Mouse (Mus musculus) lung, embryonic 15.5 days (tissue): ENCODE measurements at regions not wholly inside any gene's neighbourhood (a gene's known extent, or its start where the extent isn't known, plus 50 kb on each side); places are given as distances from the start of the nearest gene placed in this dataset.

ENCODE experiments used
- ATAC-seq: fragments of 200-750 bp; cut with Nextera tagmentation; 2 replicates; pipeline ENCODE4 v1.8.0; 2017; ENCODE audit warnings: moderate number of reproducible peaks, borderline replicate concordance; ENCODE audit not compliant: low FRiP score, low TSS enrichment; ENCODE audit errors: extremely low read depth
- H3K27ac ChIP-seq: fragments of 300-500 bp; sonication (generic); 2 replicates; pipeline ENCODE4 v1.5.1; 2015; ENCODE audit warnings: moderate library complexity, mild to moderate bottlenecking, inconsistent platforms
- H3K27me3 ChIP-seq: fragments of 300-500 bp; sonication (generic); 2 replicates; pipeline ENCODE4 v1.6.1; 2015; ENCODE audit warnings: inconsistent platforms
- H3K36me3 ChIP-seq: fragments of 300-500 bp; sonication (generic); 2 replicates; pipeline ENCODE4 v1.6.1; 2015; ENCODE audit warnings: inconsistent platforms
- H3K4me1 ChIP-seq: fragments of 300-500 bp; sonication (generic); 2 replicates; pipeline ENCODE4 v1.6.1; 2015; ENCODE audit warnings: inconsistent platforms
- H3K4me2 ChIP-seq: fragments of 300-500 bp; sonication (generic); 2 replicates; pipeline ENCODE4 v1.6.1; 2015; ENCODE audit warnings: inconsistent platforms, mild to moderate bottlenecking, moderate library complexity
- H3K4me3 ChIP-seq: fragments of 300-500 bp; sonication (generic); 2 replicates; pipeline ENCODE4 v1.5.1; 2015; ENCODE audit warnings: mild to moderate bottlenecking, inconsistent platforms
- H3K9ac ChIP-seq: fragments of 300-500 bp; sonication (generic); 2 replicates; pipeline ENCODE4 v1.6.1; 2015; ENCODE audit warnings: inconsistent platforms
- H3K9me3 ChIP-seq: fragments of 300-500 bp; sonication (generic); 2 replicates; pipeline ENCODE4 v1.6.1; 2016; ENCODE audit warnings: inconsistent platforms
- WGBS: fragments of 180-500 bp; shearing (Covaris S2); methylation state at CpG from one replicate; pipeline ENCODE4 v1.1.7; 2015; 5-methylcytosine and 5-hydroxymethylcytosine counted together

GRCm38 (mm10) chr16:31508981-31509380 lies 86.9 kb downstream of the Bdh1 start:
- H3K27ac ChIP-seq = peak overlapping the region; percentile 88
- WGBS = under 1% methylated on average over 18 of the region's 18 CpGs

DNA sequence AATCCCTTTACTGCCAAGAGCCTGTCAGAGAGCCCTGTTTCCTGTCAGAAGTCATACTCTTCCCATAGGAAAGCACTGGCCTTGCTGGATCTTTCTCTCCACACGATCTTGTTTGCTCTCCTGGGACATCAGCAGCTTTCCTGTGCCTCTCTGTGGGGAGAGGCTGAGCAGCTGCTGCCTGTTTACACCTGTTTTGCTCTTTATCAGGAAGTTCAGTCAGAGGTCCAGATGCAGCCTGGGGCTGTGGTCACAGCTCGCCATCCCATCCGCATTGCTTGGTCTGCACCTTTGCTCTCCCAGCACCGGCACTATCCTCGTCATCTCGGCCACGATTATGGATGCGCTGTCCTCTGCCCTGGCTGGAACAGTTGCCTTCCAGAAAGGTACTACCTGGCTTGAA lies 88.0 kb downstream of the Bdh1 start:
- Histone ChIP-seq H3K4me1 (peaks cover 35% of the 10 kb centered on the region), H3K4me2 (no peak overlapping the region), H3K27ac (no peak overlapping the region), H3K4me3 (no peak overlapping the region), H3K36me3 (no peaks in the 10 kb centered on the region), H3K9me3 (no peaks in the 10 kb centered on the region), H3K27me3 (no peaks in the 10 kb centered on the region), H3K9ac (no peak overlapping the region)
- whole genome bisulfite sequencing = 64% methylated on average over 8 of the region's 8 CpGs
- no peak for ATAC-seq

More at GRCm38 (mm10) chr16:31508981-31509380, 86.9 kb downstream of the Bdh1 start:
- peaks cover 35% of the 10 kb centered on the region for H3K4me1 ChIP-seq
- no peaks in the 10 kb centered on the region for H3K27me3 ChIP-seq
- peak overlapping the region; percentile 21; the same call in 1 of the 2 replicates for H3K4me3 ChIP-seq
- peak overlapping the region; percentile 53 for H3K4me2 ChIP-seq
- no peaks in the 10 kb centered on the region for H3K36me3 ChIP-seq
- peak; percentile 82 for ATAC-seq
- no peaks in the 10 kb centered on the region for H3K9me3 ChIP-seq
- peak overlapping the region; percentile 29; the same call in 1 of the 2 replicates for H3K9ac ChIP-seq

- 79% methylated on average over 3 of the region's 3 CpGs for WGBS
- Histone ChIP-seq H3K27ac (no peak overlapping the region), H3K4me2 (no peak overlapping the region), H3K9me3 (no peaks in the 10 kb centered on the region), H3K27me3 (no peaks in the 10 kb centered on the region), H3K9ac (no peak overlapping the region), H3K36me3 (no peaks in the 10 kb centered on the region), H3K4me3 (no peak overlapping the region), H3K4me1 (no peaks in the 10 kb centered on the region)
- no peak for ATAC-seq
These were observed 96.7 kb downstream of the Bdh1 start for GRCm38 (mm10) chr16:31518816-31519215.

DNA sequence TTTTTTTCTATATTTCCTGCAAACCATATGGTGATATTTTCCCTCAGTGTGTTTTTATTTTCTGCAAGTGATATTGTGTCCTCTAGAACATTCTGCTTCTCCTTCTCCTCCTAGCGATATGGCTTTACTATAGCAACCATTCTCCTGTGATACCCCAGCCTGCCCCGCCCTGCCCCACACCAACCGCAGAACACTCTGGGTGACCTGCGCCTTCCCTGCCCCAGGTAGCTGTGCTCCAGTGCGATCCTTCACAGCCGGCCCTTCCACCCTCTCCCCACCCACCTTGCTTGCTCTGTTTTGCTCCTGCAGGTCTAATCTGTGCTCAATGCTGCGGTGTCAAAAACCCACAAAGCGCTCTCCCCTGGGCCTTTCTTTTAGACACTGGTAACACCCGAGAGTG lies 98.0 kb downstream of the Bdh1 start:
- Histone ChIP-seq H3K9me3 (no peaks in the 10 kb centered on the region), H3K4me1 (no peaks in the 10 kb centered on the region), H3K9ac (no peak overlapping the region), H3K27ac (no peak overlapping the region), H3K36me3 (no peaks in the 10 kb centered on the region), H3K27me3 (no peaks in the 10 kb centered on the region), H3K4me3 (no peak overlapping the region), H3K4me2 (no peak overlapping the region)
- WGBS = 71% methylated on average over 9 of the region's 9 CpGs
- ATAC-seq = no peak

- Histone ChIP-seq H3K9ac (no peak overlapping the region), H3K4me2 (no peak overlapping the region), H3K27ac (no peak overlapping the region), H3K9me3 (no peaks in the 10 kb centered on the region), H3K27me3 (no peaks in the 10 kb centered on the region), H3K4me1 (peaks cover 2% of the 10 kb centered on the region; the same call in 1 of the 2 replicates), H3K4me3 (no peak overlapping the region), H3K36me3 (no peaks in the 10 kb centered on the region)
- ATAC-seq = no peak
- WGBS = 66% methylated on average over 6 of the region's 6 CpGs
These were observed 99.7 kb downstream of the Bdh1 start for GRCm38 (mm10) chr16:31521786-31522185.

GRCm38 (mm10) chr16:31526711-31527344 lies 104.7 kb downstream of the Bdh1 start:
- Histone ChIP-seq H3K4me1 (peaks cover 5% of the 10 kb centered on the region; the same call in 1 of the 2 replicates), H3K4me3 (no peak overlapping the region), H3K4me2 (no peak overlapping the region), H3K27ac (no peak overlapping the region), H3K9ac (no peak overlapping the region), H3K27me3 (no peaks in the 10 kb centered on the region), H3K36me3 (no peaks in the 10 kb centered on the region), H3K9me3 (no peaks in the 10 kb centered on the region)
- WGBS = 54% methylated on average over 10 of the region's 10 CpGs
- no peak for ATAC-seq

GRCm38 (mm10) chr16:31528596-31529283 lies 106.7 kb downstream of the Bdh1 start:
- no peak overlapping the region for H3K9ac ChIP-seq
- no peak for ATAC-seq
- H3K4me3 ChIP-seq = no peak overlapping the region
- no peak overlapping the region for H3K4me2 ChIP-seq
- peaks cover 14% of the 10 kb centered on the region for H3K4me1 ChIP-seq
- H3K36me3 ChIP-seq = no peaks in the 10 kb centered on the region
- no peak overlapping the region for H3K27ac ChIP-seq
- H3K27me3 ChIP-seq = no peaks in the 10 kb centered on the region
- H3K9me3 ChIP-seq = no peaks in the 10 kb centered on the region
- WGBS = 65% methylated on average over 11 of the region's 11 CpGs

GRCm38 (mm10) chr16:31529284-31529958 lies 107.3 kb downstream of the Bdh1 start:
- no peak for ATAC-seq
- WGBS = 84% methylated on average over 13 of the region's 13 CpGs
- Histone ChIP-seq H3K4me2 (no peak overlapping the region), H3K4me1 (peaks cover 16% of the 10 kb centered on the region), H3K27me3 (no peaks in the 10 kb centered on the region), H3K27ac (no peak overlapping the region), H3K9me3 (no peaks in the 10 kb centered on the region), H3K9ac (no peak overlapping the region), H3K36me3 (no peaks in the 10 kb centered on the region), H3K4me3 (no peak overlapping the region)

DNA sequence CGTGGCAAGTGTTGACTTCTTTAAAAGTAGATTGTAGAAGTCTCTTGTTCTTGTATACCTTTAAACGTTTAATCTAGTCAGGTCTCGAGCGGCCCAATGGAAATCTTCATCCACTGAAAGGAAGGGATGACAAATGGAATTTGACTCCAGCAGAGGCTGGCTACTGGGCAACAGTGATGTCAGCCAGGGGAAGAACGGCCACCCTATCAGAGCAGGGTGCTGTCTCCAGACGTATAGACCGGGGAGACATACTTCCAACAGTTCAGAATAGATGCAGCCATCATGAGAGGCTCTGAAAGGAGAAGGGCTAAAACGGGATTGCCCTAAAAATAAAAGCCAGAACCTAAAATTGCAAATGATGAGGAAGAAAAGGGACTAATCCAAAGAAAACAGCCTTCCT lies 108.0 kb downstream of the Bdh1 start:
- no peaks in the 10 kb centered on the region for H3K27me3 ChIP-seq
- H3K4me1 ChIP-seq = peaks cover 16% of the 10 kb centered on the region
- no peak overlapping the region for H3K27ac ChIP-seq
- H3K9me3 ChIP-seq = no peaks in the 10 kb centered on the region
- H3K36me3 ChIP-seq = no peaks in the 10 kb centered on the region
- no peak overlapping the region for H3K4me3 ChIP-seq
- no peak overlapping the region for H3K4me2 ChIP-seq
- no peak for ATAC-seq
- WGBS = 76% methylated on average over 8 of the region's 8 CpGs
- H3K9ac ChIP-seq = no peak overlapping the region

DNA sequence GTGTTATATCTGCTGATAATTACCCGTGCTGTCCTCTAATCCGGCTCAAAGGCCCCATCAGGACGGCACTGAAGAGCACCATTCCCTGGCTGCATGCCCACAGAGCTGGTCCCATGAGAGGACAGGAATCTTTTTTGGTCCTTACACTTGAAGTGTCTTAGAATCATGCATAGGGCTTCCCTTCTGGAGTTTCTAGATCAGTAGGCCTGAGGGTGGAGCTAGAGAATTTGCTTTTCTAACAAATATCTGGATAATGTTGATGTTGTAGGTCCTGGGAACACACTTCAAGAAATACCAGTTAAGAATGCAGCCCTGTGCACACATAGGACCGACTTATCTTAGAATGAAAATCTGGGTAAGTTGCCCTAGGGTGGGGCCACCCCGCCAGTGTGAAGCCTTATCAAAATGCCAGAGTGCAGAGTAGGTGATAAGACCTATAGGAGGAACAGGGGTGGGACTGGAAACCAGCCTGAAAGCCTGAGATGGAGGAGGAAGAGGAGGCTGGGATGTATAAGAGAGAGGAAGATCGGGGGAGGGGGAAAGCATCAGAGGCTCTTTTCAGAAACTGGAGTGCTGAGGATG lies 111.2 kb downstream of the Bdh1 start:
- no peaks in the 10 kb centered on the region for H3K36me3 ChIP-seq
- no peaks in the 10 kb centered on the region for H3K9me3 ChIP-seq
- no peaks in the 10 kb centered on the region for H3K27me3 ChIP-seq
- peak; percentile 64; the same call in 1 of the 2 replicates for ATAC-seq
- no peak overlapping the region for H3K4me3 ChIP-seq
- H3K4me2 ChIP-seq = no peak overlapping the region
- no peak overlapping the region for H3K9ac ChIP-seq
- WGBS = 34% methylated on average over 6 of the region's 6 CpGs
- peaks cover 11% of the 10 kb centered on the region for H3K4me1 ChIP-seq
- H3K27ac ChIP-seq = peak overlapping the region; percentile 51; the same call in 1 of the 2 replicates

GRCm38 (mm10) chr16:31534923-31535523 lies 112.9 kb downstream of the Bdh1 start:
- Histone ChIP-seq H3K36me3 (no peaks in the 10 kb centered on the region), H3K9ac (no peak overlapping the region), H3K4me3 (no peak overlapping the region), H3K4me2 (no peak overlapping the region), H3K4me1 (peaks cover 11% of the 10 kb centered on the region), H3K27ac (no peak overlapping the region), H3K9me3 (no peaks in the 10 kb centered on the region), H3K27me3 (no peaks in the 10 kb centered on the region)
- 19% methylated on average over 4 of the region's 4 CpGs for WGBS
- no peak for ATAC-seq
